Mouse (Mus musculus): Measurements from ENCODE around the gene Cacng4.

- TF ChIP-seq EP300 (IDR thresholded peaks at IDR 0.05): no peak
- no peak for TF ChIP-seq CTCF (IDR thresholded peaks at IDR 0.05)
These were observed 8.6 kb downstream of the Cacng4 start for GRCm38 (mm10) chr11:107785761-107786160.
